Mouse (Mus musculus) thymus, postnatal 4 days (tissue): ENCODE results near the gene Rmdn2.

Source experiments
- DNase-seq: peaks from one replicate; pipeline ENCODE4 v3.0.0; 2021

The Rmdn2 gene

GRCm38 (mm10) chr17:79611545-79611944 is at the start of gene Rmdn2:
Gene Rmdn2 (plus strand): TSS chr17:79611863.
- DNase-seq, result no peak

GRCm38 (mm10) chr17:79563067-79563620 is 48.5 kb upstream of the Rmdn2 start:
- no peak for DNase-seq

- DNase-seq, result no peak
These were observed 47.9 kb upstream of the Rmdn2 start for GRCm38 (mm10) chr17:79563721-79564120.

GRCm38 (mm10) chr17:79565241-79565961 is 46.3 kb upstream of the Rmdn2 start:
- DNase-seq, result no peak

- DNase-seq, result no peak
These were observed 43.3 kb upstream of the Rmdn2 start for GRCm38 (mm10) chr17:79568401-79568800.

GRCm38 (mm10) chr17:79578328-79578727 is 33.3 kb upstream of the Rmdn2 start:
- DNase-seq, result no peak

GRCm38 (mm10) chr17:79580264-79580920 is 31.3 kb upstream of the Rmdn2 start:
- DNase-seq, result peak; percentile 79

GRCm38 (mm10) chr17:79583466-79583865 is 28.2 kb upstream of the Rmdn2 start:
- DNase-seq, result no peak

GRCm38 (mm10) chr17:79584246-79584800 is 27.3 kb upstream of the Rmdn2 start:
- DNase-seq, result no peak

- DNase-seq, result no peak
These were observed 21.8 kb upstream of the Rmdn2 start for GRCm38 (mm10) chr17:79589913-79590312.

GRCm38 (mm10) chr17:79595996-79596395 is 15.7 kb upstream of the Rmdn2 start:
- DNase-seq, result no peak

GRCm38 (mm10) chr17:79598151-79598550 is 13.5 kb upstream of the Rmdn2 start:
- DNase-seq, result no peak

- no peak for DNase-seq
These were observed 12.8 kb upstream of the Rmdn2 start for GRCm38 (mm10) chr17:79598596-79599577.

GRCm38 (mm10) chr17:79600108-79600507 is 11.6 kb upstream of the Rmdn2 start:
- no peak for DNase-seq

GRCm38 (mm10) chr17:79602381-79602780 is 9.3 kb upstream of the Rmdn2 start:
- DNase-seq, result no peak

GRCm38 (mm10) chr17:79603427-79603826 is 8.2 kb upstream of the Rmdn2 start:
- peak; percentile 19 for DNase-seq

- no peak for DNase-seq
These were observed 5.9 kb upstream of the Rmdn2 start for GRCm38 (mm10) chr17:79605794-79606193.

- DNase-seq, result no peak
These were observed 2.0 kb upstream of the Rmdn2 start for GRCm38 (mm10) chr17:79609697-79610096.

GRCm38 (mm10) chr17:79610163-79610755 is 1.4 kb upstream of the Rmdn2 start:
- DNase-seq, result no peak

- peak; percentile 84 for DNase-seq
These were observed 3.3 kb downstream of the Rmdn2 start for GRCm38 (mm10) chr17:79614691-79615588.

GRCm38 (mm10) chr17:79615897-79616296 is 4.2 kb downstream of the Rmdn2 start:
- no peak for DNase-seq
